Mouse (Mus musculus): ENCODE results near the gene Zfp65. TPM values are rescaled to one million over a fixed set of nuclear protein-coding genes. Genes with fewer than 3 reads are reported as not detected.
A peak's percentile ranks its signal among the peaks of the same experiment; 100 is the strongest.
"Not testable (repeated sequence)": the region's sequence is repeated elsewhere in the genome, so short reads cannot be mapped to it uniquely, and the experiment has no call there.

Zfp65 gene
- polyA plus RNA-seq, 1 experiment, result 1.4 TPM

DNA sequence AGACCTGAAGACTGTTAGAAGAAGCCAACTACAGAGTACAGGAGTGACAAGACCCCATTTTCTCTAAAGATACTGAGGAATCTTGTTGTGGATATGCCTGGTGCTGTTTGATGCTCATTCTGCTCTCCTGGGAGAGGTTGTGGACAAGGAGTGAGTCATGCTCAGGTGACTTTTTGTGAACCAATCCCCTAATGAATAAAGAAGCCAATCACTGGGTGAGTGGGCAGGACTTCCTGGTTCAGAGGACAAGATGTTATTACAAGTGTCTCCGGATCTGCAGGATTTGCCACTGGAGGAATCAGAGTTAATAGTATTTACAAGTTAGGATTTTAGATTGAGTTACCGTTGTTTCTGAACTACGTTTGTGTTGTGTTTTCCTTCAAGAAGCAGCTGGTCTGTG, 14.0 kb upstream of the Zfp65 start:
- Histone ChIP-seq H3K27ac (ENCODE audit: control insufficient read depth, insufficient read depth, low read depth, low read length) (no peak overlapping the region), H3K4me3 (ENCODE audit: control insufficient read depth, low read depth, low read length) (peak overlapping the region; percentile 85), H3K27me3 (ENCODE audit: control insufficient read depth, insufficient read depth, low read length) (no peaks in the 10 kb centered on the region), H3K36me3 (ENCODE audit: control insufficient read depth, insufficient read depth, low read length) (no peaks in the 10 kb centered on the region), H3K4me1 (ENCODE audit: control insufficient read depth, insufficient read depth, low read length) (peaks cover 2% of the 10 kb centered on the region; the same call in 1 of the 2 replicates)
- TF ChIP-seq CTCF (IDR thresholded peaks at IDR 0.05; ENCODE audit: control insufficient read depth, insufficient read depth, insufficient replicate concordance, low read depth, low read length) (no peak), POLR2A (IDR thresholded peaks at IDR 0.05; ENCODE audit: control insufficient read depth, low read depth, low read length) (no peak)

DNA sequence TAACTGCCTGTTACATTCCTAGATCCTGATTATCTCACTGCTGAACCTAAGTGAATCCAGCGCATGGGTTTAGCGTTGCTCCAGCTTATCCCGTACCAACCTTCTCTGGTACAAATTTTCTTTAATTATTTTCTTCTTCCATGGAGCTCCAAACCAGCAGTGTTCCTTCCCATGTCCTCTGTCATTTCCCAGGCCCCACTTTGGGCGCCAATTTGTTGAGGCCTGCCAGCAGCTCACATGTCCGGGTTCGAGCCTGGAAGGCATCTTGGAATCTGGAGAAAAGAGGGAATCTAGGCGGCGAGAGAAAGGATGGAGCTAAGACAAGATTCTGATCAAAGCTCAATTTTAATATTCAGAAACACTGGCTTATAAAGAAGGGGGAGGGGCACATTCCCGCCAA, 5.4 kb upstream of the Zfp65 start:
- not testable (repeated sequence) for H3K4me1 ChIP-seq (ENCODE audit: control insufficient read depth, insufficient read depth, low read length); H3K36me3 ChIP-seq (ENCODE audit: control insufficient read depth, insufficient read depth, low read length); H3K27me3 ChIP-seq (ENCODE audit: control insufficient read depth, insufficient read depth, low read length); H3K27ac ChIP-seq (ENCODE audit: control insufficient read depth, insufficient read depth, low read depth, low read length); H3K4me3 ChIP-seq (ENCODE audit: control insufficient read depth, low read depth, low read length)

GRCm38 (mm10) chr13:67729441-67729840, 468 bp upstream of the Zfp65 start:
- H3K4me3 ChIP-seq (ENCODE audit: control insufficient read depth, low read depth, low read length); H3K27ac ChIP-seq (ENCODE audit: control insufficient read depth, insufficient read depth, low read depth, low read length); H3K27me3 ChIP-seq (ENCODE audit: control insufficient read depth, insufficient read depth, low read length); H3K36me3 ChIP-seq (ENCODE audit: control insufficient read depth, insufficient read depth, low read length); H3K4me1 ChIP-seq (ENCODE audit: control insufficient read depth, insufficient read depth, low read length): not testable (repeated sequence)

GRCm38 (mm10) chr13:67728106-67728505, 867 bp downstream of the Zfp65 start:
- no peak overlapping the region for H3K27ac ChIP-seq (ENCODE audit: control insufficient read depth, insufficient read depth, low read depth, low read length)
- TF ChIP-seq CTCF (IDR thresholded peaks at IDR 0.05; ENCODE audit: control insufficient read depth, insufficient read depth, insufficient replicate concordance, low read depth, low read length), result no peak
- no peak for TF ChIP-seq POLR2A (IDR thresholded peaks at IDR 0.05; ENCODE audit: control insufficient read depth, low read depth, low read length)
- no peaks in the 10 kb centered on the region for H3K27me3 ChIP-seq (ENCODE audit: control insufficient read depth, insufficient read depth, low read length)
- no peaks in the 10 kb centered on the region for H3K36me3 ChIP-seq (ENCODE audit: control insufficient read depth, insufficient read depth, low read length)
- H3K4me3 ChIP-seq (ENCODE audit: control insufficient read depth, low read depth, low read length), result no peak overlapping the region
- no peaks in the 10 kb centered on the region; the same call in 1 of the 2 replicates for H3K4me1 ChIP-seq (ENCODE audit: control insufficient read depth, insufficient read depth, low read length)

- H3K4me3 ChIP-seq (ENCODE audit: control insufficient read depth, low read depth, low read length); H3K27me3 ChIP-seq (ENCODE audit: control insufficient read depth, insufficient read depth, low read length); H3K36me3 ChIP-seq (ENCODE audit: control insufficient read depth, insufficient read depth, low read length); H3K4me1 ChIP-seq (ENCODE audit: control insufficient read depth, insufficient read depth, low read length); H3K27ac ChIP-seq (ENCODE audit: control insufficient read depth, insufficient read depth, low read depth, low read length): not testable (repeated sequence)
Observed at GRCm38 (mm10) chr13:67725331-67725730, 3.6 kb downstream of the Zfp65 start.

- Histone ChIP-seq H3K36me3 (ENCODE audit: control insufficient read depth, insufficient read depth, low read length) (no peaks in the 10 kb centered on the region), H3K4me3 (ENCODE audit: control insufficient read depth, low read depth, low read length) (peak overlapping the region; percentile 98), H3K27ac (ENCODE audit: control insufficient read depth, insufficient read depth, low read depth, low read length) (peak overlapping the region; percentile 71; the same call in 1 of the 2 replicates), H3K27me3 (ENCODE audit: control insufficient read depth, insufficient read depth, low read length) (no peaks in the 10 kb centered on the region), H3K4me1 (ENCODE audit: control insufficient read depth, insufficient read depth, low read length) (no peaks in the 10 kb centered on the region; the same call in 1 of the 2 replicates)
- TF ChIP-seq CTCF (IDR thresholded peaks at IDR 0.05; ENCODE audit: control insufficient read depth, insufficient read depth, insufficient replicate concordance, low read depth, low read length) (no peak), POLR2A (IDR thresholded peaks at IDR 0.05; ENCODE audit: control insufficient read depth, low read depth, low read length) (peak; percentile 62; the same call in 1 of the 2 replicates)
Observed at GRCm38 (mm10) chr13:67723848-67724479, 5.0 kb downstream of the Zfp65 start.

GRCm38 (mm10) chr13:67686971-67687370, 42.0 kb downstream of the Zfp65 start, which contains the start of gene Zfp738:
TSS of gene Zfp738 (minus strand) at chr13:67687071.
- Histone ChIP-seq H3K4me1 (ENCODE audit: control insufficient read depth, insufficient read depth, low read length) (peaks cover 2% of the 10 kb centered on the region; the same call in 1 of the 2 replicates), H3K27ac (ENCODE audit: control insufficient read depth, insufficient read depth, low read depth, low read length) (no peak within 1 kb of the TSS), H3K27me3 (ENCODE audit: control insufficient read depth, insufficient read depth, low read length) (no peaks in the 10 kb centered on the region), H3K36me3 (ENCODE audit: control insufficient read depth, insufficient read depth, low read length) (no peaks in the 10 kb centered on the region), H3K4me3 (ENCODE audit: control insufficient read depth, low read depth, low read length) (no peak within 1 kb of the TSS)
- TF ChIP-seq POLR2A (IDR thresholded peaks at IDR 0.05; ENCODE audit: control insufficient read depth, low read depth, low read length) (no peak), CTCF (IDR thresholded peaks at IDR 0.05; ENCODE audit: control insufficient read depth, insufficient read depth, insufficient replicate concordance, low read depth, low read length) (no peak)

GRCm38 (mm10) chr13:67683841-67684240, 45.1 kb downstream of the Zfp65 start:
- not testable (repeated sequence) for H3K27me3 ChIP-seq (ENCODE audit: control insufficient read depth, insufficient read depth, low read length); H3K27ac ChIP-seq (ENCODE audit: control insufficient read depth, insufficient read depth, low read depth, low read length); H3K4me3 ChIP-seq (ENCODE audit: control insufficient read depth, low read depth, low read length); H3K4me1 ChIP-seq (ENCODE audit: control insufficient read depth, insufficient read depth, low read length); H3K36me3 ChIP-seq (ENCODE audit: control insufficient read depth, insufficient read depth, low read length)

GRCm38 (mm10) chr13:67682959-67683735, 45.8 kb downstream of the Zfp65 start:
- not testable (repeated sequence) for H3K36me3 ChIP-seq (ENCODE audit: control insufficient read depth, insufficient read depth, low read length); H3K27me3 ChIP-seq (ENCODE audit: control insufficient read depth, insufficient read depth, low read length); H3K4me1 ChIP-seq (ENCODE audit: control insufficient read depth, insufficient read depth, low read length)
- Histone ChIP-seq H3K4me3 (ENCODE audit: control insufficient read depth, low read depth, low read length) (peak overlapping the region; percentile 92), H3K27ac (ENCODE audit: control insufficient read depth, insufficient read depth, low read depth, low read length) (peak overlapping the region; percentile 20; the same call in 1 of the 2 replicates)

All from testis, adult 2 months (tissue).